Mouse (Mus musculus) layer of hippocampus, adult 18-20 months (tissue): ENCODE measurements around the gene Zfp62. TPM values are rescaled to one million over a fixed set of nuclear protein-coding genes. Genes with fewer than 3 reads are reported as not detected.

Experiments used
- DNase-seq, 2 experiments: peaks; one replicate each; pipeline ENCODE4 v3.0.0; 2022; ENCODE audit warnings: low spot score in 2 of 2
- total RNA-seq, 2 experiments: library from RNA; stranded (reverse); gene quantifications; 2 replicates each; pipeline ENCODE4 v1.2.3; 2021

Gene Zfp62
- total RNA-seq, 2 experiments from 2014 or later, result 48.6 to 49.6 TPM

- no peak for DNase-seq
Observed at GRCm38 (mm10) chr11:49247255-49247654, 44.2 kb downstream of the Zfp62 start.

- no peak for DNase-seq
Observed at GRCm38 (mm10) chr11:49248226-49248973, 45.3 kb downstream of the Zfp62 start.

GRCm38 (mm10) chr11:49248974-49249700 is 46.0 kb downstream of the Zfp62 start:
- no peak for DNase-seq

GRCm38 (mm10) chr11:49249811-49250421 is 46.8 kb downstream of the Zfp62 start:
- DNase-seq, result no peak

GRCm38 (mm10) chr11:49250422-49251379 is 47.6 kb downstream of the Zfp62 start:
- DNase-seq, result peak; percentile 30 to 50

GRCm38 (mm10) chr11:49251380-49251761 is 48.3 kb downstream of the Zfp62 start:
- DNase-seq, result no peak

- no peak for DNase-seq
Observed at GRCm38 (mm10) chr11:49252048-49252447, 49.0 kb downstream of the Zfp62 start.

- no peak for DNase-seq
Observed at GRCm38 (mm10) chr11:49253035-49253434, 49.9 kb downstream of the Zfp62 start.

- DNase-seq, result no peak
Observed at GRCm38 (mm10) chr11:49259296-49259695, 56.2 kb downstream of the Zfp62 start.

GRCm38 (mm10) chr11:49259829-49260228 is 56.7 kb downstream of the Zfp62 start:
- peak in 1 of 2 experiments; percentile 39 for DNase-seq

GRCm38 (mm10) chr11:49260598-49261312 is 57.7 kb downstream of the Zfp62 start:
- DNase-seq, result no peak

- DNase-seq, result no peak
Observed at GRCm38 (mm10) chr11:49261313-49261855, 58.3 kb downstream of the Zfp62 start.

- no peak for DNase-seq
Observed at GRCm38 (mm10) chr11:49262286-49262685, 59.2 kb downstream of the Zfp62 start.

GRCm38 (mm10) chr11:49263149-49263548 is 60.1 kb downstream of the Zfp62 start:
- DNase-seq, result no peak

- DNase-seq, result no peak
Observed at GRCm38 (mm10) chr11:49264081-49264480, 61.0 kb downstream of the Zfp62 start.

- DNase-seq, result no peak
Observed at GRCm38 (mm10) chr11:49264622-49265021, 61.5 kb downstream of the Zfp62 start.

GRCm38 (mm10) chr11:49265101-49265500 is 62.0 kb downstream of the Zfp62 start:
- DNase-seq, result no peak

- no peak for DNase-seq
Observed at GRCm38 (mm10) chr11:49266671-49267070, 63.6 kb downstream of the Zfp62 start.

GRCm38 (mm10) chr11:49267316-49267715 is 64.2 kb downstream of the Zfp62 start:
- DNase-seq, result no peak

GRCm38 (mm10) chr11:49267970-49268579 is 65.0 kb downstream of the Zfp62 start:
- DNase-seq, result no peak
